Mouse (Mus musculus) midbrain, embryonic 11.5 days (tissue): ENCODE results near the gene Otoa. TPM values are rescaled to one million over a fixed set of nuclear protein-coding genes. Genes with fewer than 3 reads are reported as not detected.

Experiments used
- ATAC-seq: fragments of 200-750 bp; cut with Nextera tagmentation; 2 replicates; pipeline ENCODE4 v1.8.0; 2017; ENCODE audit warnings: moderate TSS enrichment, moderate library complexity; ENCODE audit not compliant: low FRiP score
- DNase-seq: peaks from one replicate; pipeline ENCODE4 v3.0.0; 2015; ENCODE audit warnings: low spot score; ENCODE audit errors: missing footprints
- H3K27ac ChIP-seq: fragments of 300-500 bp; sonication (generic); 2 replicates; pipeline ENCODE4 v1.5.1; 2014; ENCODE audit warnings: low read depth, low read length
- H3K27me3 ChIP-seq: fragments of 300-500 bp; sonication (generic); 2 replicates; pipeline ENCODE4 v1.6.1; 2014; ENCODE audit warnings: mild to moderate bottlenecking, low read length, moderate library complexity, mixed read lengths; ENCODE audit not compliant: control insufficient read depth, insufficient read depth
- H3K36me3 ChIP-seq: fragments of 300-500 bp; sonication (generic); 2 replicates; pipeline ENCODE4 v1.6.1; 2014; ENCODE audit warnings: mild to moderate bottlenecking, low read length, moderate library complexity, mixed read lengths; ENCODE audit not compliant: control insufficient read depth, insufficient read depth
- H3K4me1 ChIP-seq: fragments of 300-500 bp; sonication (generic); 2 replicates; pipeline ENCODE4 v1.6.1; 2014; ENCODE audit warnings: low read length; ENCODE audit not compliant: control insufficient read depth, insufficient read depth
- H3K4me2 ChIP-seq: fragments of 300-500 bp; sonication (generic); 2 replicates; pipeline ENCODE4 v1.6.1; 2014; ENCODE audit warnings: mild to moderate bottlenecking, moderate library complexity
- H3K4me3 ChIP-seq: fragments of 300-500 bp; sonication (generic); 2 replicates; pipeline ENCODE4 v1.5.1; 2014; ENCODE audit warnings: low read depth, low read length
- H3K9ac ChIP-seq: fragments of 300-500 bp; sonication (generic); 2 replicates; pipeline ENCODE4 v1.6.1; 2014; ENCODE audit warnings: low read length
- H3K9me3 ChIP-seq: fragments of 300-500 bp; sonication (generic); 2 replicates; pipeline ENCODE4 v1.6.1; 2016; ENCODE audit warnings: low read length; ENCODE audit not compliant: control insufficient read depth
- WGBS: fragments of 180-500 bp; shearing (Covaris S2); extraction: QIAGEN DNeasy Blood & Tissue Kit; methylation state at CpG from one replicate; pipeline ENCODE4 v1.1.7; 2014; 5-methylcytosine and 5-hydroxymethylcytosine counted together
- polyA plus RNA-seq: library from polyadenylated mRNA; unstranded; fragments of >200 nt; fragmentation: Nextera tagmentation; extraction: Ambion mirVana; gene quantifications from 2 replicates; pipeline ENCODE4 v1.2.1, GENCODE M21; 2014

Otoa gene
- polyA plus RNA-seq, 1 experiment from 2014 or later = 0.14 TPM

DNA sequence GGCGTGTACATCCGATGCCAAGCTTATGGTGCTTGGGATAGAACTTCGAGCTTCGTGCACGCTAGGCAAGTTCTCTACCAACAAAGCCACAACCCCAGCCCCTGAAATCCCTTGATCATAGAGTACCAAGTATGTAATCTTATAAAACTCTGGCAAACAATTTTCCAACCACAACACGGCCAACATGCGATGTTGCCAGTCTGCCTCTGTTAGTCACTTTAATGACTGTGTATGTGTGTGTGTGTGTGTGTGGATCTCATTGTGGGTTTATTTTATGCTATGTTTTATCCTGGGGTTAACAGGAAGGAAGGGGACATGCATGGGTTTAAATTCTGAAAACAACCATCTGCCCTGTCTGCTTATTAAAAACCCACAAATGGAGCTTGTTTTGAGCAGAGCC lies 9.3 kb downstream of the Otoa start:
- no peaks in the 10 kb centered on the region for H3K36me3 ChIP-seq
- ATAC-seq (no peak), DNase-seq (no peak)
- 94% methylated on average over 7 of the region's 7 CpGs for WGBS
- no peaks in the 10 kb centered on the region for H3K4me1 ChIP-seq
- H3K4me2 ChIP-seq = no peak overlapping the region
- H3K4me3 ChIP-seq = no peak overlapping the region
- no peak overlapping the region for H3K9ac ChIP-seq
- H3K27me3 ChIP-seq = no peaks in the 10 kb centered on the region
- no peaks in the 10 kb centered on the region for H3K9me3 ChIP-seq
- no peak overlapping the region for H3K27ac ChIP-seq

DNA sequence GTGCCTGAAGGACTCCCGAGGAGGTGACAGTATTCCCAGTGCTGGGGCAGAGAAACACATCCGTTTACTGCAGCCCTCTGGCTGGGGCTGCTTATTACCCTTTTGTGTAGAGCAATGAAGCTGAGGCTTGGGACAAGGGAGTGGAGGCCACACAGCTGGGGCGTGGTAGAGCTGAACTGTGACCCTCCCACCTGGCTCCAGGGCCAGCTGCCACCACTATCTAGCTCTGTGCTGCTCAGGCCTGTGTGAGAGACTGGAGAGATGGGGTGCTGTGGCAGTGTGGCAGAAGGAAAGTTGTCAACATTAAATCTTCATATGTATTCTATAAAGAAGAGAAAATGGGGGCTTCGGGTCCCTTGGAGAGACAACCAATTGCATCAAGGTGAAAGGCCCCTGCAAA lies 11.6 kb downstream of the Otoa start:
- Histone ChIP-seq H3K4me1 (no peaks in the 10 kb centered on the region), H3K36me3 (no peaks in the 10 kb centered on the region), H3K4me2 (no peak overlapping the region), H3K4me3 (no peak overlapping the region), H3K9ac (no peak overlapping the region), H3K27me3 (no peaks in the 10 kb centered on the region), H3K27ac (no peak overlapping the region), H3K9me3 (no peaks in the 10 kb centered on the region)
- 78% methylated on average over 4 of the region's 4 CpGs for WGBS
- ATAC-seq (no peak), DNase-seq (no peak)

DNA sequence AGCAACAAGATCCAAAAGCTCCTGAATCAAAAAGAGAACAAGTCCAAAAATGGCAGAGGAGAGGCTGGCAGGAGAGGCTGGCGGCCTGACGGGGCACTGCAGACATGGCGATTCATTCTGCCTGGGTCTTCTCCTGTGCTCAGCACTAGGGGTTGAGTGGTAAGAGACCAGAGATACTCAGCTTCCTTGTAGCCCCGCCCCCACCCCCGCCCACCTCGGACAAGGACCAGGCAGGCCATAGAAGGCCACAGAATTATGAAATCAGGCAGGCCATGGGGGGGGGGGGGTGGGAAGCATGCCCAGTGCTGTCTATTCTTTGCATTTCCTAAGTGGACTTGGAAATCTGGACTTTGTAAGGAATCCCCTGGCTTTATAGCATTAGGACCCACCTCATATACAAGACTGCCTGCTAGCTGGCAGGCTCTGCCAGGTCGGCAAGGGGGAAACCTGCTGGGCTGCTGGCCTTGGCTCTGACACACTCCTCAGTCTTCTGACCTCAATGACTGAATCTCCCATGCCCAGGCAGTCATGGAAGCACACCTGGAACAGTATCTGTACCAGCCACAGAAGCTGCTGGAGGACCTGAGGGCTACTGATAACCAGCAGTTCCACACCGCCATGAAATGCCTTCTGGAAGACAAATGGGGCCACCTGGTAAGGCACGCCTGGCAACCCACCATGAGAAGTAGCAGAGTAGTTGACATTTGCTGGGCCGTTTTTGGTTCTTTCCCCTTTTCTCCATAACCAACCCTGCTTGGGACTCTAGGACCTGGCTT lies 17.4 kb downstream of the Otoa start:
- Histone ChIP-seq H3K4me1 (no peaks in the 10 kb centered on the region), H3K36me3 (no peaks in the 10 kb centered on the region), H3K4me3 (no peak overlapping the region), H3K9me3 (no peaks in the 10 kb centered on the region), H3K4me2 (no peak overlapping the region), H3K27me3 (no peaks in the 10 kb centered on the region), H3K27ac (no peak overlapping the region), H3K9ac (no peak overlapping the region)
- ATAC-seq = no peak
- DNase-seq = no peak
- WGBS = 74% methylated on average over 10 of the region's 10 CpGs

DNA sequence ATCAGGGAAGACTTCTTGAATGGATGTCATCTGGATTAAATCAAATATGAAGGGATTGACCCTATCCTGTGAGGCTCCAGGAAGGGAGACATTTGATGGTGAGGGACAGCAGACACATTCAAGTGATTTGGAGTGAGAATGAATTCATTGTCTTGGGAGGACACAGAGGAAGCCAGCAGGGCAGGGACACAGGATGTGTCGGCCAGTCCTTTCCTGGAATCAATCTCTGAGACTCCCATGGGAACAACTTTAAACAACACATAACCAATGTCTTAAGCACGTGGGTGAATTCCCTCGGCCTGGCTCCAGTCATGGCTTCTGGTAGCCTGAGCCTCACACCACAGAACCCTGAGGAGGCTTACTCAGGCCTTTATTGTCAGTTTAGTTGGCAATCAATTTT lies 26.4 kb downstream of the Otoa start:
- no peaks in the 10 kb centered on the region for H3K27me3 ChIP-seq
- H3K4me3 ChIP-seq = no peak overlapping the region
- no peaks in the 10 kb centered on the region for H3K4me1 ChIP-seq
- no peaks in the 10 kb centered on the region for H3K36me3 ChIP-seq
- no peak overlapping the region for H3K9ac ChIP-seq
- no peak overlapping the region for H3K4me2 ChIP-seq
- no peak overlapping the region for H3K27ac ChIP-seq
- DNase-seq (no peak), ATAC-seq (no peak)
- 75% methylated on average over 3 of the region's 3 CpGs for WGBS
- no peaks in the 10 kb centered on the region for H3K9me3 ChIP-seq

DNA sequence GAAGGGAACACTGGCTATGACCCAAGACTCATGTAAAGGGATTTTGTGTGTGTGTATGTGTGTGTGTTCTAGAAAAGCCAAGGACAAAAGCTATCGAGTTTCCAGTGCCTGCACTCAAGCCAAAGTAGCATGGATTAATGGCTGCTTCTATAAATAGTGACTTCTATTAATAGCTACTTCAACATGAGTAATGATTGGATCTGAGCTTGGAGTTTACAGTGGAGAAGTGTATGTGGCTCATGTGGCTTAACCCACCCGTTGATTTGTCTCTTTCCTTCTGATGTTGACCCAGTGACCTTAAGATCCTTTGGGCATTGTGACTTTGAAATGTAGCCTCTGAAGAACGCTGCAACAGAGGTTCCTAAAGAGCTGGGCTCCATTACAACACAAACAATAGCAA lies 29.9 kb downstream of the Otoa start:
- Histone ChIP-seq H3K4me1 (no peaks in the 10 kb centered on the region), H3K9me3 (no peaks in the 10 kb centered on the region), H3K4me3 (no peak overlapping the region), H3K36me3 (no peaks in the 10 kb centered on the region), H3K4me2 (no peak overlapping the region), H3K27ac (no peak overlapping the region), H3K9ac (no peak overlapping the region), H3K27me3 (no peaks in the 10 kb centered on the region)
- WGBS = 55% methylated on average over 3 of the region's 3 CpGs
- no peak for ATAC-seq
- no peak for DNase-seq

DNA sequence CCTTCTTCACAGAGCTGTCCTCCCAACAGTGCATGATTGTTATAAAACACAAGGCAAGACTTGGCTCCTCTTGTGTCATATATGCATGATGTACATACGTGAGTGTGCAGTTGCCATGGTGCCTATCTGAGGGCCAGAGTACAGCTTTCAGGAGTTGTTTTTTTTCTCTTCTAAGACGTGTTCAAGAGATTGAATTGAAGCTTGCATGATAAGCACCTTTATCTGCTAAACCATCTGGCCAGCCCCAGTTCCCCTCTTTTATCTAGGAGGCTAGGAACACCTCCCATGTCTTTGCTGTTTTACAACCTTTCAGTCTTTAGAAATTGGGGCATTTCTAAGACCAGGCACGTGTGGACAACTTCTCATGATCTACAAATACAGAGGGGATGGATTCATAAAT lies 30.3 kb downstream of the Otoa start:
- Histone ChIP-seq H3K36me3 (no peaks in the 10 kb centered on the region), H3K9ac (no peak overlapping the region), H3K4me1 (no peaks in the 10 kb centered on the region), H3K27me3 (no peaks in the 10 kb centered on the region), H3K27ac (no peak overlapping the region), H3K4me3 (no peak overlapping the region), H3K4me2 (no peak overlapping the region), H3K9me3 (no peaks in the 10 kb centered on the region)
- WGBS = 72% methylated on average over 3 of the region's 3 CpGs
- no peak for ATAC-seq
- DNase-seq = no peak

DNA sequence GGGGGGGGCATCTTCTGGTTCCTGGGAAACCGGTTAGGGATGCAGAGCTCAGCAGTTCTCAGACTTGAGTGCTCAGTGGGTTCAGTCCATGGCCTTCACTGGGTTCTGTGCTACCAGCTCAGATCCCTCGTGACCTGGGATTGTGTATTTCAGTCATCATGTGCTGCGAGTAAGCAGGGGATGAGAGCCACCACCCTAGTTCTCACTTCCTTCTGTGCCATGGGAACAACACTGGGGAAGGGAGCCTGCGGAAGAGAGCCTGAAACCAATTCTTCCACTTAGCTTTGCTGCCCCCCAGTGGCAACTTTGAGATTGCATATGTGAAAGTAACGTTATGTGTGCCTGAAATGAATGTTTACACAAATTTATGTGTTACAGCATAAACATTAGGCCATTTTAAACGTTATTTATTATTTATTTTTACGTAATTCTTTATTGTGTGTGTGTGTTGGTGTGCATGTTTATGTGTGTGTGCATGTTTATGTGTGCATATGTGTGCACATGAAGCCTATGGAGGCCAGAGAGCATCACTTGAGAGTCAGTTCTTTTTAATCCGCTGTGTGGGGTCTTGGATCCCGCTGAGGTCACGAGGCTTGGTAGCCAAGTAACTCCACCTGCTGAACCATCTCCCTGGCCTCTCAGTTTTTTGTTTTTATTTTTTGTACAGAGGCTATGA lies 38.8 kb downstream of the Otoa start:
- peak; percentile 99 for DNase-seq
- 12% methylated on average over 10 of the region's 10 CpGs for WGBS
- Histone ChIP-seq H3K4me2 (no peak overlapping the region), H3K27ac (no peak overlapping the region), H3K9ac (0 out of 2 replicates have a peak overlapping the region, but pooled peaks have one; percentile 18), H3K36me3 (no peaks in the 10 kb centered on the region), H3K9me3 (no peaks in the 10 kb centered on the region), H3K27me3 (no peaks in the 10 kb centered on the region), H3K4me1 (no peaks in the 10 kb centered on the region), H3K4me3 (no peak overlapping the region)
- peak; percentile 75 for ATAC-seq

DNA sequence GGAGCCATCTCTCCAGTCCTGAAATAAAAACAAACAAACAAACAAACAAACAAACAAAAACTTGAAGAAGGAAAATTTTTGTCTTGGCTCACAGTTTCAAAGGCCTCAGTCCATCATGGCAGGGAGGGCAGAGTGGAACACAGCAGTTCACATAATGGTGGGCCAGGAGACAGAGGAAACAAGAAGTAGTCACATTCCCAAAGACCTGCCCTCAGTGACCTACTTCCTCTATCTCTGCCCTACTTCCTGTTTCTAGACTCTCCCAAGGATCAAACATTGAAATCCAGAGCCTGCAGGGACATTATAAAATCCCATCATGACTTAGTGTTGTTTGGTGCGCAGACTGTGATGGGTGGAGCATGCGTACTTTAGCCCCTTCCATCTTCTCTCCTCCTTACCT lies 49.4 kb downstream of the Otoa start:
- ATAC-seq = no peak

DNA sequence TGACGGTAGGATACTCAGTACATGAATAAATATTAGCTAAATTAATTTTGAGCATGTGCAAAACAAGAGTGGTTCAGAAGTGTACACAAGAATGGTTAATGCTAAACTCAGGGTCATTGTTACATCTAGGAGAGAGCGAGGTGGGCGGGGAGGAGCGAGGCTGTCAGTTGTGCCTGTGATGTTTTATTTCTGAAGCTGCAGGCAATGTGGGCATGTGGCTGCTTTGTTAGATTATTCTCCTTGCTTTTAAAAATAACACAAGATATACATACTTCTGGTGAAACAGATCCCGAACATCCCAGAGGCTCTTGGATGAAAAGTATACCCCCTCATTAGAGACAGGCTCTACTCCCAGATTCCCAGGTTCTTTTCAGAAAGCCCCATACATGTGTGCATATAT lies 59.8 kb downstream of the Otoa start:
- Histone ChIP-seq H3K9ac (no peak overlapping the region), H3K9me3 (no peaks in the 10 kb centered on the region), H3K4me3 (no peak overlapping the region), H3K4me1 (no peaks in the 10 kb centered on the region), H3K27ac (no peak overlapping the region), H3K36me3 (no peaks in the 10 kb centered on the region), H3K4me2 (no peak overlapping the region), H3K27me3 (no peaks in the 10 kb centered on the region)
- DNase-seq (no peak), ATAC-seq (no peak)
- 86% methylated on average over 5 of the region's 5 CpGs for WGBS

More for the DNA sequence above, 49.4 kb downstream of the Otoa start:
- Histone ChIP-seq H3K9ac (no peak overlapping the region), H3K27me3 (no peaks in the 10 kb centered on the region), H3K27ac (no peak overlapping the region), H3K4me1 (no peaks in the 10 kb centered on the region), H3K4me3 (no peak overlapping the region), H3K4me2 (no peak overlapping the region), H3K36me3 (no peaks in the 10 kb centered on the region), H3K9me3 (no peaks in the 10 kb centered on the region)
- no peak for DNase-seq
- WGBS = 96% methylated on average over 2 of the region's 2 CpGs
